Mouse (Mus musculus) midbrain, embryonic 11.5 days (tissue): ENCODE results near the gene Spred1. TPM values are rescaled to one million over a fixed set of nuclear protein-coding genes. Genes with fewer than 3 reads are reported as not detected.
"Not testable (repeated sequence)": the region's sequence is repeated elsewhere in the genome, so short reads cannot be mapped to it uniquely, and the experiment has no call there.

ENCODE experiments used
- ATAC-seq: fragments of 200-750 bp; cut with Nextera tagmentation; 2 replicates; pipeline ENCODE4 v1.8.0; 2017; ENCODE audit warnings: moderate TSS enrichment, moderate library complexity; ENCODE audit not compliant: low FRiP score
- DNase-seq: peaks from one replicate; pipeline ENCODE4 v3.0.0; 2015; ENCODE audit warnings: low spot score; ENCODE audit errors: missing footprints
- H3K27ac ChIP-seq: fragments of 300-500 bp; sonication (generic); 2 replicates; pipeline ENCODE4 v1.5.1; 2014; ENCODE audit warnings: low read depth, low read length
- H3K27me3 ChIP-seq: fragments of 300-500 bp; sonication (generic); 2 replicates; pipeline ENCODE4 v1.6.1; 2014; ENCODE audit warnings: mild to moderate bottlenecking, low read length, moderate library complexity, mixed read lengths; ENCODE audit not compliant: control insufficient read depth, insufficient read depth
- H3K36me3 ChIP-seq: fragments of 300-500 bp; sonication (generic); 2 replicates; pipeline ENCODE4 v1.6.1; 2014; ENCODE audit warnings: mild to moderate bottlenecking, low read length, moderate library complexity, mixed read lengths; ENCODE audit not compliant: control insufficient read depth, insufficient read depth
- H3K4me1 ChIP-seq: fragments of 300-500 bp; sonication (generic); 2 replicates; pipeline ENCODE4 v1.6.1; 2014; ENCODE audit warnings: low read length; ENCODE audit not compliant: control insufficient read depth, insufficient read depth
- H3K4me2 ChIP-seq: fragments of 300-500 bp; sonication (generic); 2 replicates; pipeline ENCODE4 v1.6.1; 2014; ENCODE audit warnings: mild to moderate bottlenecking, moderate library complexity
- H3K4me3 ChIP-seq: fragments of 300-500 bp; sonication (generic); 2 replicates; pipeline ENCODE4 v1.5.1; 2014; ENCODE audit warnings: low read depth, low read length
- H3K9ac ChIP-seq: fragments of 300-500 bp; sonication (generic); 2 replicates; pipeline ENCODE4 v1.6.1; 2014; ENCODE audit warnings: low read length
- H3K9me3 ChIP-seq: fragments of 300-500 bp; sonication (generic); 2 replicates; pipeline ENCODE4 v1.6.1; 2016; ENCODE audit warnings: low read length; ENCODE audit not compliant: control insufficient read depth
- WGBS: fragments of 180-500 bp; shearing (Covaris S2); extraction: QIAGEN DNeasy Blood & Tissue Kit; methylation state at CpG from one replicate; pipeline ENCODE4 v1.1.7; 2014; 5-methylcytosine and 5-hydroxymethylcytosine counted together
- polyA plus RNA-seq: library from polyadenylated mRNA; unstranded; fragments of >200 nt; fragmentation: Nextera tagmentation; extraction: Ambion mirVana; gene quantifications from 2 replicates; pipeline ENCODE4 v1.2.1, GENCODE M21; 2014

Spred1 gene
- polyA plus RNA-seq, 1 experiment from 2014 or later = 20.1 TPM

- no peaks in the 10 kb centered on the region for H3K36me3 ChIP-seq
- H3K9me3 ChIP-seq = no peaks in the 10 kb centered on the region
- peak overlapping the region; percentile 19 for H3K4me3 ChIP-seq
- peak overlapping the region; percentile 79 for H3K4me2 ChIP-seq
- H3K4me1 ChIP-seq = peaks cover 10% of the 10 kb centered on the region; the same call in 1 of the 2 replicates
- no peak overlapping the region for H3K9ac ChIP-seq
- H3K27ac ChIP-seq = no peak overlapping the region
- no peaks in the 10 kb centered on the region for H3K27me3 ChIP-seq
- no peak for DNase-seq
- ATAC-seq = no peak
- WGBS = 38% methylated on average over 3 of the region's 3 CpGs
Measured at GRCm38 (mm10) chr2:117123701-117124100, 2.5 kb downstream of the Spred1 start.

DNA sequence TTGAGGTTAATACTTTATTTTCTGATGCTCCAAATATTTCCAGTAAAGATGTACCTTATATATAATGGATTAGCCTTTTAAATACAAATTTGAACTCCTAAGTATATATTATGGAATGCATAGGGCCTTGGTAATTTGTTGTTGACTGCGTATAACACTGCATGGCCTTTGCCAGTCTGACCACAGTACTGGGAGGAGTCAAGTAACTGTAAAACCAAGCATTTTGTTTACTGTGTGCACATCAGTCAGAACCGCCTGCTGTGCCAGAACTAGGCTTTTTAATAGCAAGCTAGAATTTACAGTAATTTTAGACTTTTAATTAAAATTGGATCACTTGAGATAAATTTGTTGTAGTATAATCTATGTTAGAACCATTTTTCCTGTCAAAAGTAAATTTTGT, 3.7 kb downstream of the Spred1 start:
- 81% methylated on average over 2 of the region's 2 CpGs for WGBS
- Histone ChIP-seq H3K9ac (no peak overlapping the region), H3K36me3 (no peaks in the 10 kb centered on the region), H3K9me3 (no peaks in the 10 kb centered on the region), H3K4me1 (peaks cover 4% of the 10 kb centered on the region; the same call in 1 of the 2 replicates), H3K4me2 (no peak overlapping the region), H3K4me3 (no peak overlapping the region), H3K27ac (no peak overlapping the region), H3K27me3 (no peaks in the 10 kb centered on the region)
- DNase-seq (no peak), ATAC-seq (no peak)

GRCm38 (mm10) chr2:117129156-117129555, 8.0 kb downstream of the Spred1 start:
- no peak overlapping the region for H3K4me3 ChIP-seq
- no peak overlapping the region for H3K9ac ChIP-seq
- no peak for ATAC-seq
- no peaks in the 10 kb centered on the region for H3K36me3 ChIP-seq
- no peak for DNase-seq
- no peaks in the 10 kb centered on the region for H3K4me1 ChIP-seq
- no peak overlapping the region for H3K27ac ChIP-seq
- no peak overlapping the region for H3K4me2 ChIP-seq
- WGBS = 91% methylated on average over 2 of the region's 2 CpGs
- no peaks in the 10 kb centered on the region for H3K27me3 ChIP-seq
- no peaks in the 10 kb centered on the region for H3K9me3 ChIP-seq

DNA sequence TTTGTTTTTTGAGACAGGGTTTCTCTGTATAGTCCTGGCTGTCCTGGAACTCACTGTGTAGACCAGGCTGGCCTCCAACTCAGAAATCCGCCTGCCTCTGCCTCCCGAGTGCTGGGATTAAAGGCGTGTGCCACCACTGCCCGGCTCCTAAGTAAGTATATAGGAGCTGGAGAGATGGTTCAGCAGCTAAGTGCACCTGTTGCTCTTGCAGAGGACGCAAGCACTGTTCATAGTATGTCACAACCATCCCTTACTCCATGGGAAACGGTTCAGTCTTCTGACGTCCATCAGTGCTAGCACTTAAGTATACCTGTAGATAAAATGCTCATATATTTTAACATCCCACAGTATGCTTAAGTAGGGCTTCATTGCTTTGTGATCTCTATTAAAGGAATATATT, 9.9 kb downstream of the Spred1 start:
- WGBS = 92% methylated on average over 7 of the region's 7 CpGs
- H3K36me3 ChIP-seq, H3K27me3 ChIP-seq, ATAC-seq, H3K27ac ChIP-seq, H3K9me3 ChIP-seq, H3K4me1 ChIP-seq, H3K4me2 ChIP-seq, H3K4me3 ChIP-seq, DNase-seq, H3K9ac ChIP-seq: not testable (repeated sequence)

DNA sequence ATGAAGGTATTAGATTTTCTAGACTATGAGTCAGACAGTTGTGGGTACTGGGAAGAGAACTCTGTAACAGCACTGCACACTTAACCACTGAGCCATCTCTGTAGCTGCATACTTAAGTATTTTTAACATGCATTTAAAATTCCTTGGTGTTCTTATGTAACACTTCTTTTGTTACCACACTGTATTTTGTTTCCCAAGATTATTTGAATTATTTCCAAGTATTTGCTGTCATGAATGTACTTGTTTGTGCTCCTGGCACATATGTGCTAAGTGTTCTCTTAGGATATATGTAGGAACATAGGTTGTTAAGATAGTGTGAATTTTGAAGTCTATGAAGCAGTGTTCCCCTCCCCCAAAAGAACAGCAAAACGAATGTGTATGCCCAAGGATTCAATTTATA, 10.7 kb downstream of the Spred1 start:
- Histone ChIP-seq H3K27ac (no peak overlapping the region), H3K27me3 (no peaks in the 10 kb centered on the region), H3K9ac (no peak overlapping the region), H3K9me3 (no peaks in the 10 kb centered on the region), H3K36me3 (no peaks in the 10 kb centered on the region), H3K4me2 (no peak overlapping the region), H3K4me3 (no peak overlapping the region), H3K4me1 (no peaks in the 10 kb centered on the region)
- DNase-seq (no peak), ATAC-seq (no peak)
- 86% methylated on average over 1 of the region's 1 CpGs for WGBS

DNA sequence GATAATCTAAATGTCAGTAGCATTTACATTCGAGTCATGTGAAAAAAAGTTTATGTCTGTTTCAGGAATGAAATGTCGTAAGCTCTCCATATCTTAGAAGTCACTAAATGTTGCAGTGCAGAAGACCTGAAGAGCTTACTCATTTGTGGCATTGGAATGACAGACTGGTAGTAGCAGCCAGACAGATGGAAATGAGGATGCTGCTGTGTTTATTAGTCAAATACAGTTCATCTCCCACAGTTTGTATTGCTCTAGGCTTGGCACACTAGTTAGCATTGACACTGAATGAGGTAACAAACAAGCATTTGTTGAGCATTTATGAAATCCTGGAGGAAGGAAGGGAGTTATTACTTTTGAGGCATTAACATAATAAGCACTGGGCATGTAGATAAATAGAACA, 12.4 kb downstream of the Spred1 start:
- no peak overlapping the region for H3K9ac ChIP-seq
- H3K36me3 ChIP-seq = no peaks in the 10 kb centered on the region
- no peaks in the 10 kb centered on the region for H3K9me3 ChIP-seq
- no peaks in the 10 kb centered on the region for H3K27me3 ChIP-seq
- 91% methylated on average over 2 of the region's 2 CpGs for WGBS
- DNase-seq (no peak), ATAC-seq (no peak)
- no peak overlapping the region for H3K27ac ChIP-seq
- no peak overlapping the region for H3K4me3 ChIP-seq
- no peaks in the 10 kb centered on the region for H3K4me1 ChIP-seq
- H3K4me2 ChIP-seq = no peak overlapping the region

DNA sequence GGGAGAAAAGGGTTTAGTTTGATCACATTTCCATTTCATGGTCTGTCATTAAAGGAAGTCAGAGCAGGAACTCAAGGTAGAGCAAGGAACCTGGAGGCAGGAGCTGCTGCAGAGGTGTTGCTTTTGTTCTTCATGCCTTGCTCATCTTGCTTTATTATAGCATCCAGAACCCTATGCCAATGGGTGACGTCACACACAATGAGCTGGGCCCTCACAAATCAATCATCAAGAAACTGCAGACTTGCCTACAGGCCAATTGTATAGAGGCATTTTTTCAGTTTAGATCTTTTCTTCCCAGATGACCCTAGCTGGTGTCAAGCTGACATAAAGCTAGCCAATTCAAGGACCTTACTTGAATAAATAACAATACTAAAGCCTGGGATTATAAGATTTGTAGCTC, 16.6 kb downstream of the Spred1 start:
- ATAC-seq (no peak), DNase-seq (no peak)
- H3K27me3 ChIP-seq = no peaks in the 10 kb centered on the region
- no peak overlapping the region for H3K27ac ChIP-seq
- H3K4me2 ChIP-seq = no peak overlapping the region
- no peak overlapping the region for H3K9ac ChIP-seq
- no peak overlapping the region for H3K4me3 ChIP-seq
- WGBS = 32% methylated on average over 1 of the region's 1 CpGs
- no peaks in the 10 kb centered on the region for H3K36me3 ChIP-seq
- peaks cover 3% of the 10 kb centered on the region for H3K4me1 ChIP-seq
- H3K9me3 ChIP-seq = no peaks in the 10 kb centered on the region

DNA sequence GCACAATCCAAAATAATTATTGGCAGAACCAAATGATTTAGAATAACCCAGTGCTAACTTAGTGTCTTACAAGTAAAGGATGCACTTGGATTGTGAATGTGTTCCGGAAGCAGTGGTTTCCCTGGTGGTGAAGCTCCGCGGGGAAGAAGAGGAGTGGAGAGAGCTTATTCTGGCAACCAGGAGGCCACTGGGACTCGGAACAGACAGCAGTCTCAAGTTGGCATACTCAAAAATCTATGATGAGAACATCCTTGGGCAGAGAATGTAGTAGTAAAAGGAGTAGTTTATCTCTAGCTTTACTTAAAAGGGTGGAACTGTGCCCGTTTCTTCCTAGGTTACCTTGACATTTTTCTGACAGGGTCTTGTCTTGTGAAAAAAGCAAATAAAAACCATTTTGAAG, 17.8 kb downstream of the Spred1 start:
- 91% methylated on average over 5 of the region's 5 CpGs for WGBS
- Histone ChIP-seq H3K4me3 (no peak overlapping the region), H3K9ac (no peak overlapping the region), H3K4me1 (peaks cover 3% of the 10 kb centered on the region), H3K4me2 (no peak overlapping the region), H3K36me3 (no peaks in the 10 kb centered on the region), H3K27ac (no peak overlapping the region), H3K9me3 (no peaks in the 10 kb centered on the region), H3K27me3 (no peaks in the 10 kb centered on the region)
- no peak for ATAC-seq
- no peak for DNase-seq

DNA sequence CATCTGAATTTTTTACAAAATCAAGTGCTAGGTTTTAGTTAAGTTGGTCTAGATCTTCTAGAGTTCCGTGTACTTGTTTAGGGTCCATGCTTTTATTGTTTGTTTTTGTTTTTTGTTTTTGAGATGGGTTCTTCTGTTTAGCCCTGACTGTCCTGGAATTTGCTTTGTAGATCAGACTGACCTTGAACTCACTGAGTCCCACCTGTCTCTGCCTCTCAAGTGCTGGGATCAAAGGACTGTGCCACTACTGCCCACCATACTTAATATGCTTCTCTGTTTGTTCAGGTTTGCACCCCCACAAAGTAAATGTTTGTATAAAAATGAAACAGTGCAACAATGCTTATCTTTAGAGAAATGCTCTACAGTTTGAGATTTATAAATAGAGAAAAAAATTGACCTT, 18.8 kb downstream of the Spred1 start:
- DNase-seq (no peak), ATAC-seq (no peak)
- Histone ChIP-seq H3K36me3 (no peaks in the 10 kb centered on the region), H3K9ac (no peak overlapping the region), H3K27ac (no peak overlapping the region), H3K4me3 (no peak overlapping the region), H3K9me3 (no peaks in the 10 kb centered on the region), H3K27me3 (no peaks in the 10 kb centered on the region), H3K4me2 (no peak overlapping the region), H3K4me1 (peaks cover 3% of the 10 kb centered on the region)
- 96% methylated on average over 1 of the region's 1 CpGs for WGBS

DNA sequence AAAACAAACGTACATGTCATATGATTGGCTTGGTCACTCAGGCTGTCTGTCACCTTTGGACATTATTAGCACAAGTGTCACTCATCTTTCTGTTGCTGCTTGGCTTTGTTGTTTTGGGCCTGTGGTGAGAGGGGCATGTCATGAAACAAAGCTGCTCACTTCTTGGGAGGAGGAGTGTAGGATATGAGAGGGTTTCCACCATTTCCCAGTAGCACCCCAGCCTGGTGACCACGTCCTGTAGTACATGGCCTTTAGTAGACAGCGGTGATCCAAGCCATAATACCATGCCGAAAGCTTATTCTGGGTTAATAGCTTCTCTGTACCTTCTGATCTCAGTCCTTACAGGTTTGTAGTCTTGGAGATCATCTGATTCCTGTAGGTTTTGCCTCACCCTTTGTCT, 21.9 kb downstream of the Spred1 start:
- DNase-seq = no peak
- H3K4me2 ChIP-seq = no peak overlapping the region
- no peaks in the 10 kb centered on the region for H3K36me3 ChIP-seq
- no peak for ATAC-seq
- WGBS = 91% methylated on average over 4 of the region's 4 CpGs
- H3K27ac ChIP-seq = no peak overlapping the region
- no peak overlapping the region for H3K9ac ChIP-seq
- H3K9me3 ChIP-seq = no peaks in the 10 kb centered on the region
- H3K4me3 ChIP-seq = no peak overlapping the region
- no peaks in the 10 kb centered on the region for H3K27me3 ChIP-seq
- H3K4me1 ChIP-seq = peaks cover 3% of the 10 kb centered on the region
